Mouse (Mus musculus): Measurements from ENCODE around the gene Pank4. TPM values are rescaled to one million over a fixed set of nuclear protein-coding genes. Genes with fewer than 3 reads are reported as not detected.

The Pank4 gene
- 40.6 and 40.8 TPM in 2 replicates for polyA plus RNA-seq (2015; fragmentation: Nextera tagmentation; extraction: Ambion mirVana)

- no peaks in the 10 kb centered on the region for H3K36me3 ChIP-seq (ENCODE audit: control insufficient read depth, insufficient read depth, low read length)
- H3K4me2 ChIP-seq (ENCODE audit: low read depth, low read length): peak within 1 kb of the TSS; percentile 71
- peak within 1 kb of the TSS; percentile 89 for H3K27ac ChIP-seq (ENCODE audit: low read length)
- WGBS: under 1% methylated on average over 66 of the region's 66 CpGs
- H3K27me3 ChIP-seq (ENCODE audit: control insufficient read depth, insufficient read depth, low read length): peaks cover 42% of the 10 kb centered on the region
- peaks cover 43% of the 10 kb centered on the region for H3K4me1 ChIP-seq (ENCODE audit: control insufficient read depth, insufficient read depth, low read length)
- peak within 1 kb of the TSS; percentile 86 for H3K4me3 ChIP-seq (replicated peaks; ENCODE audit: low read length)
- ATAC-seq (ENCODE audit: insufficient read depth, low FRiP score): peak; percentile 96
- peak within 1 kb of the TSS; percentile 88 for H3K9ac ChIP-seq (ENCODE audit: low read length)
- H3K9me3 ChIP-seq (replicated peaks; ENCODE audit: control insufficient read depth, low read length): no peaks in the 10 kb centered on the region
Observed at GRCm38 (mm10) chr4:154963901-154964580, at the start of gene Pank4. Pank4 (plus strand) TSS chr4:154964123.

- Histone ChIP-seq H3K27me3 (ENCODE audit: control insufficient read depth, insufficient read depth, low read length) (no peaks in the 10 kb centered on the region), H3K27ac (ENCODE audit: low read length) (no peak overlapping the region), H3K4me3 (replicated peaks; ENCODE audit: low read length) (no peak overlapping the region), H3K9me3 (replicated peaks; ENCODE audit: control insufficient read depth, low read length) (no peaks in the 10 kb centered on the region), H3K36me3 (ENCODE audit: control insufficient read depth, insufficient read depth, low read length) (no peaks in the 10 kb centered on the region), H3K4me2 (ENCODE audit: low read depth, low read length) (no peak overlapping the region), H3K4me1 (ENCODE audit: control insufficient read depth, insufficient read depth, low read length) (peaks cover 14% of the 10 kb centered on the region), H3K9ac (ENCODE audit: low read length) (no peak overlapping the region)
- no peak for ATAC-seq (ENCODE audit: insufficient read depth, low FRiP score)
- 96% methylated on average over 4 of the region's 4 CpGs for WGBS
Observed at GRCm38 (mm10) chr4:154914252-154914651, 49.7 kb upstream of the Pank4 start.

- no peak overlapping the region for H3K27ac ChIP-seq (ENCODE audit: low read length)
- H3K4me1 ChIP-seq (ENCODE audit: control insufficient read depth, insufficient read depth, low read length): peaks cover 14% of the 10 kb centered on the region
- WGBS: 71% methylated on average over 3 of the region's 3 CpGs
- H3K9me3 ChIP-seq (replicated peaks; ENCODE audit: control insufficient read depth, low read length): no peaks in the 10 kb centered on the region
- no peak for ATAC-seq (ENCODE audit: insufficient read depth, low FRiP score)
- no peak overlapping the region for H3K9ac ChIP-seq (ENCODE audit: low read length)
- no peaks in the 10 kb centered on the region for H3K27me3 ChIP-seq (ENCODE audit: control insufficient read depth, insufficient read depth, low read length)
- no peak overlapping the region for H3K4me3 ChIP-seq (replicated peaks; ENCODE audit: low read length)
- no peaks in the 10 kb centered on the region for H3K36me3 ChIP-seq (ENCODE audit: control insufficient read depth, insufficient read depth, low read length)
- H3K4me2 ChIP-seq (ENCODE audit: low read depth, low read length): no peak overlapping the region
Observed at GRCm38 (mm10) chr4:154914707-154915106, 49.2 kb upstream of the Pank4 start.

GRCm38 (mm10) chr4:154915286-154915685, 48.6 kb upstream of the Pank4 start:
- no peak for ATAC-seq (ENCODE audit: insufficient read depth, low FRiP score)
- H3K36me3 ChIP-seq (ENCODE audit: control insufficient read depth, insufficient read depth, low read length): no peaks in the 10 kb centered on the region
- H3K27ac ChIP-seq (ENCODE audit: low read length): no peak overlapping the region
- no peak overlapping the region for H3K9ac ChIP-seq (ENCODE audit: low read length)
- no peaks in the 10 kb centered on the region for H3K27me3 ChIP-seq (ENCODE audit: control insufficient read depth, insufficient read depth, low read length)
- H3K4me2 ChIP-seq (ENCODE audit: low read depth, low read length): no peak overlapping the region
- H3K4me1 ChIP-seq (ENCODE audit: control insufficient read depth, insufficient read depth, low read length): peaks cover 13% of the 10 kb centered on the region
- H3K4me3 ChIP-seq (replicated peaks; ENCODE audit: low read length): no peak overlapping the region
- WGBS: 77% methylated on average over 10 of the region's 10 CpGs
- H3K9me3 ChIP-seq (replicated peaks; ENCODE audit: control insufficient read depth, low read length): no peaks in the 10 kb centered on the region

- Histone ChIP-seq H3K4me3 (replicated peaks; ENCODE audit: low read length) (no peak overlapping the region), H3K27ac (ENCODE audit: low read length) (no peak overlapping the region), H3K36me3 (ENCODE audit: control insufficient read depth, insufficient read depth, low read length) (no peaks in the 10 kb centered on the region), H3K9ac (ENCODE audit: low read length) (no peak overlapping the region), H3K9me3 (replicated peaks; ENCODE audit: control insufficient read depth, low read length) (no peaks in the 10 kb centered on the region), H3K27me3 (ENCODE audit: control insufficient read depth, insufficient read depth, low read length) (no peaks in the 10 kb centered on the region), H3K4me2 (ENCODE audit: low read depth, low read length) (no peak overlapping the region), H3K4me1 (ENCODE audit: control insufficient read depth, insufficient read depth, low read length) (no peaks in the 10 kb centered on the region; the same call in 1 of the 2 replicates)
- ATAC-seq (ENCODE audit: insufficient read depth, low FRiP score): no peak
- WGBS: 78% methylated on average over 4 of the region's 4 CpGs
Observed at GRCm38 (mm10) chr4:154916662-154917061, 47.3 kb upstream of the Pank4 start.

- no peak for ATAC-seq (ENCODE audit: insufficient read depth, low FRiP score)
- no peak overlapping the region for H3K4me3 ChIP-seq (replicated peaks; ENCODE audit: low read length)
- no peaks in the 10 kb centered on the region for H3K36me3 ChIP-seq (ENCODE audit: control insufficient read depth, insufficient read depth, low read length)
- 82% methylated on average over 4 of the region's 4 CpGs for WGBS
- H3K4me2 ChIP-seq (ENCODE audit: low read depth, low read length): no peak overlapping the region
- no peaks in the 10 kb centered on the region for H3K9me3 ChIP-seq (replicated peaks; ENCODE audit: control insufficient read depth, low read length)
- no peak overlapping the region for H3K9ac ChIP-seq (ENCODE audit: low read length)
- no peak overlapping the region for H3K27ac ChIP-seq (ENCODE audit: low read length)
- H3K4me1 ChIP-seq (ENCODE audit: control insufficient read depth, insufficient read depth, low read length): no peaks in the 10 kb centered on the region
- no peaks in the 10 kb centered on the region for H3K27me3 ChIP-seq (ENCODE audit: control insufficient read depth, insufficient read depth, low read length)
Observed at GRCm38 (mm10) chr4:154922291-154922690, 41.6 kb upstream of the Pank4 start.

- Histone ChIP-seq H3K4me2 (ENCODE audit: low read depth, low read length) (no peak overlapping the region), H3K4me3 (replicated peaks; ENCODE audit: low read length) (no peak overlapping the region), H3K27ac (ENCODE audit: low read length) (no peak overlapping the region), H3K27me3 (ENCODE audit: control insufficient read depth, insufficient read depth, low read length) (no peaks in the 10 kb centered on the region), H3K9me3 (replicated peaks; ENCODE audit: control insufficient read depth, low read length) (no peaks in the 10 kb centered on the region), H3K4me1 (ENCODE audit: control insufficient read depth, insufficient read depth, low read length) (peaks cover 4% of the 10 kb centered on the region; the same call in 1 of the 2 replicates), H3K9ac (ENCODE audit: low read length) (no peak overlapping the region), H3K36me3 (ENCODE audit: control insufficient read depth, insufficient read depth, low read length) (no peaks in the 10 kb centered on the region)
- ATAC-seq (ENCODE audit: insufficient read depth, low FRiP score): no peak
- WGBS: 74% methylated on average over 5 of the region's 5 CpGs
Observed at GRCm38 (mm10) chr4:154922931-154923330, 41.0 kb upstream of the Pank4 start.

GRCm38 (mm10) chr4:154925413-154925812, 38.5 kb upstream of the Pank4 start:
- H3K36me3 ChIP-seq (ENCODE audit: control insufficient read depth, insufficient read depth, low read length): no peaks in the 10 kb centered on the region
- H3K9ac ChIP-seq (ENCODE audit: low read length): no peak overlapping the region
- ATAC-seq (ENCODE audit: insufficient read depth, low FRiP score): no peak
- 55% methylated on average over 4 of the region's 4 CpGs for WGBS
- peaks cover 13% of the 10 kb centered on the region for H3K4me1 ChIP-seq (ENCODE audit: control insufficient read depth, insufficient read depth, low read length)
- no peaks in the 10 kb centered on the region for H3K9me3 ChIP-seq (replicated peaks; ENCODE audit: control insufficient read depth, low read length)
- no peak overlapping the region for H3K27ac ChIP-seq (ENCODE audit: low read length)
- H3K27me3 ChIP-seq (ENCODE audit: control insufficient read depth, insufficient read depth, low read length): no peaks in the 10 kb centered on the region
- H3K4me3 ChIP-seq (replicated peaks; ENCODE audit: low read length): no peak overlapping the region
- H3K4me2 ChIP-seq (ENCODE audit: low read depth, low read length): no peak overlapping the region

- H3K36me3 ChIP-seq (ENCODE audit: control insufficient read depth, insufficient read depth, low read length): no peaks in the 10 kb centered on the region
- peak overlapping the region; percentile 60 for H3K9ac ChIP-seq (ENCODE audit: low read length)
- no peaks in the 10 kb centered on the region for H3K27me3 ChIP-seq (ENCODE audit: control insufficient read depth, insufficient read depth, low read length)
- H3K4me1 ChIP-seq (ENCODE audit: control insufficient read depth, insufficient read depth, low read length): peaks cover 13% of the 10 kb centered on the region
- WGBS: 54% methylated on average over 9 of the region's 9 CpGs
- H3K9me3 ChIP-seq (replicated peaks; ENCODE audit: control insufficient read depth, low read length): no peaks in the 10 kb centered on the region
- peak; percentile 23; the same call in 1 of the 2 replicates for ATAC-seq (ENCODE audit: insufficient read depth, low FRiP score)
- H3K4me2 ChIP-seq (ENCODE audit: low read depth, low read length): peak overlapping the region; percentile 50
- peak overlapping the region; percentile 39 for H3K4me3 ChIP-seq (replicated peaks; ENCODE audit: low read length)
- peak overlapping the region; percentile 74 for H3K27ac ChIP-seq (ENCODE audit: low read length)
Observed at GRCm38 (mm10) chr4:154926969-154927898, 36.7 kb upstream of the Pank4 start.

Data from stomach, embryonic 16.5 days (tissue).